Mouse (Mus musculus) CH12.LX (cell line): Measurements from ENCODE around the gene AY074887. TPM values are rescaled to one million over a fixed set of nuclear protein-coding genes. Genes with fewer than 3 reads are reported as not detected.

Experiments
- DNase-seq: peaks from one replicate; pipeline ENCODE4 v3.0.0-alpha.2; 2013; ENCODE audit errors: extremely low read depth
- H3K27ac ChIP-seq: 2 replicates; pipeline ENCODE4 v1.5.1; 2012; ENCODE audit warnings: low read depth, mild to moderate bottlenecking, control low read depth, moderate library complexity; ENCODE audit not compliant: insufficient read depth
- H3K27me3 ChIP-seq: replicated peaks from 2 replicates; pipeline ENCODE3; 2012; ENCODE audit warnings: inconsistent platforms
- H3K36me3 ChIP-seq, 2 experiments: replicated peaks in 1 of 2; 2 replicates each; pipeline versions ENCODE3 to v1.6.1; 2012; ENCODE audit warnings: inconsistent platforms in 1 of 2, low read length in 1 of 2, mild to moderate bottlenecking in 1 of 2, mixed read lengths in 1 of 2, moderate library complexity in 1 of 2; ENCODE audit not compliant: control insufficient read depth in 1 of 2, insufficient read depth in 1 of 2
- H3K4me1 ChIP-seq, 2 experiments: 2 replicates each; pipeline ENCODE4 v1.6.1; 2012; ENCODE audit warnings: inconsistent platforms in 1 of 2, moderate library complexity in 1 of 2; ENCODE audit not compliant: insufficient read depth in 2 of 2, control insufficient read depth in 1 of 2
- H3K4me2 ChIP-seq: 2 replicates; pipeline ENCODE4 v1.6.1; 2012; ENCODE audit warnings: low read depth, mild to moderate bottlenecking, control low read depth; ENCODE audit not compliant: poor library complexity, insufficient read depth, severe bottlenecking
- H3K4me3 ChIP-seq, 3 experiments: fragments of 150-350 bp in 1 of 3; sonication (generic) in 1 of 3; replicated peaks in 1 of 3; 2 replicates each; pipeline versions ENCODE3 to v1.5.1; 2011 to 2012; ENCODE audit warnings: low read depth in 2 of 3, low read length in 2 of 3, mild to moderate bottlenecking in 2 of 3, moderate library complexity in 2 of 3, control low read depth in 1 of 3, improper control_type of control experiment in 1 of 3, inconsistent platforms in 1 of 3, mixed read lengths in 1 of 3; ENCODE audit not compliant: poor library complexity in 1 of 3
- H3K79me2 ChIP-seq: replicated peaks from 2 replicates; pipeline ENCODE4 v1.6.1; 2012; ENCODE audit warnings: mild to moderate bottlenecking, moderate library complexity; ENCODE audit not compliant: control insufficient read depth, poor library complexity, insufficient read depth, severe bottlenecking; ENCODE audit errors: extremely low read depth
- H3K9ac ChIP-seq: 2 replicates; pipeline ENCODE4 v1.6.1; 2012; ENCODE audit warnings: low read depth, mild to moderate bottlenecking, control low read depth, moderate library complexity; ENCODE audit not compliant: insufficient read depth
- H3K9me3 ChIP-seq: replicated peaks from 2 replicates; pipeline ENCODE3; 2012; ENCODE audit warnings: low read length, inconsistent platforms, mixed read lengths
- BHLHE40 ChIP-seq: IDR thresholded peaks from 2 replicates; pipeline ENCODE4 v1.6.1; 2011; ENCODE audit warnings: mild to moderate bottlenecking, low read depth, low read length, improper control_type of control experiment
- CHD2 ChIP-seq: IDR thresholded peaks from 2 replicates; pipeline ENCODE4 v1.6.1; 2011; ENCODE audit warnings: low read length, improper control_type of control experiment
- E2F4 ChIP-seq: IDR thresholded peaks from 2 replicates; pipeline ENCODE4 v1.6.1; 2011; ENCODE audit warnings: low read depth, low read length, improper control_type of control experiment; ENCODE audit not compliant: insufficient replicate concordance
- IRF4 ChIP-seq: IDR thresholded peaks from 2 replicates; pipeline ENCODE4 v1.6.1; 2014; ENCODE audit warnings: low read depth, mild to moderate bottlenecking, inconsistent platforms, low read length, improper control_type of control experiment
- JUN ChIP-seq: IDR thresholded peaks from 2 replicates; pipeline ENCODE4 v1.6.1; 2011; ENCODE audit warnings: low read depth, mild to moderate bottlenecking, low read length, improper control_type of control experiment, moderate library complexity; ENCODE audit not compliant: insufficient read depth
- KAT2A ChIP-seq: IDR thresholded peaks from 2 replicates; pipeline ENCODE4 v1.6.1; 2012; ENCODE audit warnings: low read length, improper control_type of control experiment, inconsistent platforms; ENCODE audit not compliant: insufficient replicate concordance
- MAX ChIP-seq: IDR thresholded peaks from 2 replicates; pipeline ENCODE4 v1.6.1; 2011; ENCODE audit warnings: low read length, improper control_type of control experiment
- MEF2A ChIP-seq: IDR thresholded peaks from 2 replicates; pipeline ENCODE4 v1.6.1; 2014; ENCODE audit warnings: low read depth, mild to moderate bottlenecking, inconsistent platforms, low read length, improper control_type of control experiment, borderline replicate concordance
- MXI1 ChIP-seq: IDR thresholded peaks from 2 replicates; pipeline ENCODE4 v1.6.1; 2011; ENCODE audit warnings: mild to moderate bottlenecking, low read depth, low read length, improper control_type of control experiment
- MYC ChIP-seq: IDR thresholded peaks from 2 replicates; pipeline ENCODE4 v1.6.1; 2011; ENCODE audit warnings: low read depth, mild to moderate bottlenecking, improper control_type of control experiment, low read length
- PAX5 ChIP-seq: IDR thresholded peaks from 2 replicates; pipeline ENCODE4 v1.6.1; 2012; ENCODE audit warnings: low read length, inconsistent platforms, mixed read lengths
- RCOR1 ChIP-seq: conservative IDR thresholded peaks from 2 replicates; pipeline ENCODE4 v1.6.1; 2012; ENCODE audit warnings: low read depth, mild to moderate bottlenecking, inconsistent platforms, low read length, improper control_type of control experiment
- TBP ChIP-seq: conservative IDR thresholded peaks from 2 replicates; pipeline ENCODE4 v1.6.1; 2011; ENCODE audit warnings: low read depth, low read length, improper control_type of control experiment
- TCF12 ChIP-seq: IDR thresholded peaks from 2 replicates; pipeline ENCODE4 v1.6.1; 2014; ENCODE audit warnings: low read depth, mild to moderate bottlenecking, inconsistent platforms, low read length, improper control_type of control experiment
- UBTF ChIP-seq: IDR thresholded peaks from 2 replicates; pipeline ENCODE4 v1.6.1; 2012; ENCODE audit warnings: low read depth, mild to moderate bottlenecking, inconsistent platforms, low read length, improper control_type of control experiment, moderate library complexity
- USF2 ChIP-seq: conservative IDR thresholded peaks from 2 replicates; pipeline ENCODE4 v1.6.1; 2011; ENCODE audit warnings: low read depth, low read length, improper control_type of control experiment
- ZKSCAN1 ChIP-seq: IDR thresholded peaks from 2 replicates; pipeline ENCODE4 v1.6.1; 2012; ENCODE audit warnings: low read depth, inconsistent platforms, low read length, improper control_type of control experiment, borderline replicate concordance
- ZMIZ1 ChIP-seq: IDR thresholded peaks from 2 replicates; pipeline ENCODE4 v1.6.1; 2012; ENCODE audit warnings: low read depth, mild to moderate bottlenecking, inconsistent platforms, low read length, improper control_type of control experiment
- ZNF384 ChIP-seq: IDR thresholded peaks from 2 replicates; pipeline ENCODE4 v1.6.1; 2012; ENCODE audit warnings: low read depth, low read length, improper control_type of control experiment, inconsistent platforms
- dilution Hi-C: fragments of 300-500 bp; cut with MboI; formaldehyde crosslinking; loops from 2 replicates; pipeline ENCODE4 v1.14.3; 2020; ENCODE audit warnings: low sequenced_read_pairs; ENCODE audit not compliant: extremely low pct_unique_long_range_greater_than_20kb, extremely low pct_ligation_motif_present
- in situ Hi-C: fragments of 300-500 bp; cut with MboI; formaldehyde crosslinking; loops from 3 replicates; pipeline ENCODE4 v1.14.3; 2019; ENCODE audit warnings: low sequenced_read_pairs, low pct_ligation_motif_present, low pct_unique_long_range_greater_than_20kb, mixed read lengths
- polyA plus RNA-seq: library from polyadenylated mRNA; unstranded; fragments of >175 nt; gene quantifications from 2 replicates; pipeline ENCODE4 v1.2.1, GENCODE M21; 2012; ENCODE audit warnings: low read depth; ENCODE audit not compliant: insufficient read length
- total RNA-seq, 2 experiments: library from RNA; depleted of rRNA; stranded (reverse); fragments of 300-350 nt in 1 of 2; fragments of >200 nt in 1 of 2; gene quantifications; 2 replicates each; pipeline ENCODE4 v1.2.3; 2012 to 2014

AY074887 gene
- total and polyA plus RNA-seq, 3 experiments = not detected

GRCm38 (mm10) chr9:54919946-54920345 is 30.9 kb downstream of the AY074887 start (continued):
- TF ChIP-seq E2F4 (no peak), CHD2 (no peak)

GRCm38 (mm10) chr9:54918781-54919180 is 32.0 kb downstream of the AY074887 start:
- Histone ChIP-seq H3K27ac (no peak overlapping the region), H3K4me3 (no peak overlapping the region), H3K9ac (no peak overlapping the region), H3K27me3 (no peaks in the 10 kb centered on the region), H3K4me2 (no peak overlapping the region), H3K9me3 (peaks cover 6% of the 10 kb centered on the region), H3K4me1 (no peaks in the 10 kb centered on the region; a peak in 1 of 4 replicates), H3K36me3 (no peaks in the 10 kb centered on the region), H3K79me2 (no peaks in the 10 kb centered on the region)
- dilution Hi-C loops = no loop called here
- TF ChIP-seq MAX = no peak
- TF ChIP-seq RCOR1 = no peak
- no peak for TF ChIP-seq BHLHE40
- no peak for TF ChIP-seq ZMIZ1
- no peak for TF ChIP-seq CHD2
- TF ChIP-seq USF2 = no peak
- no peak for TF ChIP-seq ZKSCAN1
- no peak for TF ChIP-seq MEF2A
- no peak for TF ChIP-seq MXI1
- TF ChIP-seq JUN = no peak
- TF ChIP-seq MYC = no peak
- no peak for TF ChIP-seq IRF4
- no peak for TF ChIP-seq TCF12
- no peak for TF ChIP-seq PAX5
- TF ChIP-seq ZNF384 = no peak
- no peak for TF ChIP-seq KAT2A
- no peak for DNase-seq
- in situ Hi-C loops = no loop called here

- Histone ChIP-seq H3K4me1 (no peaks in the 10 kb centered on the region; a peak in 1 of 4 replicates), H3K27ac (no peak overlapping the region), H3K4me3 (no peak overlapping the region), H3K9ac (no peak overlapping the region), H3K79me2 (no peaks in the 10 kb centered on the region), H3K4me2 (no peak overlapping the region), H3K9me3 (peaks cover 6% of the 10 kb centered on the region), H3K36me3 (peaks cover 0 to under 1% of the 10 kb centered on the region in 2 experiments), H3K27me3 (no peaks in the 10 kb centered on the region)
- TF ChIP-seq CHD2 (no peak), ZMIZ1 (no peak), TBP (no peak), UBTF (no peak), RCOR1 (no peak)
- in situ Hi-C loops = no loop called here
- dilution Hi-C loops = no loop called here
- DNase-seq = no peak
Measured at GRCm38 (mm10) chr9:54918191-54918590, 32.6 kb downstream of the AY074887 start.
